Mouse (Mus musculus) skeletal muscle tissue, adult 2 months (tissue): ENCODE measurements around the gene Dnah7a.
"Not testable (repeated sequence)": the region's sequence is repeated elsewhere in the genome, so short reads cannot be mapped to it uniquely, and the experiment has no call there.

Experiments used
- DNase-seq: peaks from one replicate; pipeline ENCODE4 v3.0.0-alpha.2; 2012; ENCODE audit warnings: low read depth, low spot score

Gene Dnah7a

DNA sequence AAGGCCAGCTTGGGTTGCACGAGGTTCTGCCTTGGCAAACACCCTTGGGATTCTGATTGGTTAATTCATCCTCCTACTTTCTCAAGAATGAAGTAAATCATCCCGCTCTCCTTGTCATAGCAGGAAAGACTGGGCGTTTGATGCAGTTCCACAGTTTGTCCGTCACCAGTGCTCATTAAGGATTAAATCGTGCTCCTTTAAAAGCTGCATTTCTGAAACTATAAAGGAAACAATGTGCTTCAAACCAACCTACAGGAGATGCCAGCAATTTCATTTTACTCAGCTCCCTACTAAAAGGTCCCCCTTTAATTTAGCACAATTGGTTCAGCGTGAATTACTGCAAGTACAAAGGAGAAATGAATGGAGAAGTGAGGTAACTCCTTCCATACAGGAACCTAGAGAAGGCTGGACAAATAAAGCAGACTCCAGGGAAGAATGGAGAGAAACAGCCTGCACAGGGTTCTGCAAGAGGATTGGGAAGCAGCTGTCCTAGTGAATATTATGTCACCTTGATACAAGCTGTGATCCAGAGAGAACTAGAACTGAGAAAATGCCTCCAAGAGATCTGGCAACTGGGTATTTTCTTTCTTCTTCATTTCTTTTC is 322.4 kb downstream of the Dnah7a start:
- no peak for DNase-seq

- no peak for DNase-seq
Observed at GRCm38 (mm10) chr1:53377731-53378130, 328.9 kb downstream of the Dnah7a start.

DNA sequence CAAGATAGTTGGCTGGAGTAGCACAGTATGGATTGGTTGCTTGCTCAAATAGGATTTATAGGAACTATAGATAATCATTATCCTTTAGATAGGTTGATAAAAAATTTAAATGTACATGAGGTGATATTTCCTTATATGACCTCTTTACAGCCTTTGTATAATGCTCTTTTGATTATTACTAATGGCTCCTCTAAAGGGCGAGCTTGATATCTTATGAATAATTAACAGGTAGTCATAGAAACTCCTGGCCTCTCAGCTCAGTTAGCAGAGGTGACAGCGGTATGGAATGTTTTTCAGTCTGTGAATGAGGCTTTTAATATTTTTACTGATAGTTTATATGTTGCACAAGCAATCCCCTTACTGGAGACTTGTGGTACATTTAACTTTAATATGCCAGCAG is 330.6 kb downstream of the Dnah7a start:
- not testable (repeated sequence) for DNase-seq

DNA sequence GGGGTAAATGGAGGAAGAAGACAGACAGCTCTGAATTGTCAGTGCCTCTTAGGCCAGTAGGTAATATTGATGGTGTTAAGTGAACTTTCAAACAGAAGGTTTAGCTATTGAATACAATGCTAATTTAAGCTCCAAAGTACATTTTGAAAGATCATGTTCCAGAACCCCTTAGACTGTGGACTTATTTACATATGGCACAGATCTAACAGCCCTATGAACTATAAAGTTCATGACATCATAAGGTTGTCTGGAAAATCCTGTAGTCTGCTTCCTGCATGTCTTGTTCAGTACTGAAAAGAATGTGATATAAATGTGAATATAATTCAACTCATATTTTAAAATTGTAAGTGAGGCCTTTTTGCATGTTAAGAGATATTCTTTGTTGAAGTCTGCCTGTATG is 347.6 kb downstream of the Dnah7a start:
- no peak for DNase-seq

DNA sequence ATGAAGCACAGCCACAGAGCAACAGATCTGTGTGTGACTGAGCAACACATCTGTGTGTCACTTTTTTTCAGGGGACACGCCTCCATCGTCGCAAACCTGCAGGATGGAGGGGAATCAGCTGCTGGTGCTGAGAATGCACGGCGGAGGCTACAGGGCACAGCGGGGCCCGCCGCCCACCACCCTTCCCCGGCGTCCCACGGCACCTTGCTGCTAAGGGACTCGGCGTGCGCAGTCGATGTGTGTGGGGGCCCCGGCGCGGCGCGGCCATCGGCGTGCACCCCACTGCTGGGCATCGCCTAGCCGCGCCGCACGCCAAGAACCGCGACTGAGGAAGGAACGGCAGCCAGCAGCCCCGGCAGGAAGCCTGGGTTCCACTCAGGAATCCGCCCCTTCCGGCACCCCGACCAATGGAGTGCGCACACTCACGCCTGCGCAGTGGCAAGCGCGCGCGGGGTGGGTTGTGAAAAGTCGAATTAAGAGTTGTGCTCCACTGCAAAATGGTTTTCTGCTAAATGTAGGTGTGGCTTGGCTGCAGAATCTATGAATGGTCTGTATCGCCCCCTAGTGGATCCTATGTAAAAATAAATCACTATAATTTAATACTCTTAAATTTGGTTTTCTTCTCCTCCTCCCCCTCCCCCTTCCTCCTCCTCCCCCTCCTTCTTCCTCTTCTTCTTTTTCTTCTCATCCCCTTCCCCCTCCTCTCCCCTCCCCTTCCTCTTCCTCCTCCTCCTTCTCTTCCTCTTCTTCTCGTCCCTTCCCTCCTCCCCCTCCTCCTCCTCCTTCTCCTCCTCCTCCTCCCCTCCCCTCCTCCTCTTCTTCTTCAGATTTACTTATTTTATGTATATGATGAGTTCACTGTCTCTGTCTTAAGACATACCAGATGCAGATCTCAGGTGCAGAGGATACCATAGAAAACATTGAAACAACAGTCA is 354.0 kb downstream of the Dnah7a start, which contains the start of the genes Asdurf, Gm28551 and Asnsd1:
Gene Asdurf, minus strand, starts transcription at position 293 of the 935 bp plus-strand sequence.
Gene Gm28551, minus strand, starts transcription at position 341 of the 935 bp plus-strand sequence.
Gene Asnsd1, minus strand, starts transcription at position 426 of the 935 bp plus-strand sequence.
- DNase-seq: peak; percentile 94
